Mouse (Mus musculus): ENCODE measurements around the gene Blnk.

DNA sequence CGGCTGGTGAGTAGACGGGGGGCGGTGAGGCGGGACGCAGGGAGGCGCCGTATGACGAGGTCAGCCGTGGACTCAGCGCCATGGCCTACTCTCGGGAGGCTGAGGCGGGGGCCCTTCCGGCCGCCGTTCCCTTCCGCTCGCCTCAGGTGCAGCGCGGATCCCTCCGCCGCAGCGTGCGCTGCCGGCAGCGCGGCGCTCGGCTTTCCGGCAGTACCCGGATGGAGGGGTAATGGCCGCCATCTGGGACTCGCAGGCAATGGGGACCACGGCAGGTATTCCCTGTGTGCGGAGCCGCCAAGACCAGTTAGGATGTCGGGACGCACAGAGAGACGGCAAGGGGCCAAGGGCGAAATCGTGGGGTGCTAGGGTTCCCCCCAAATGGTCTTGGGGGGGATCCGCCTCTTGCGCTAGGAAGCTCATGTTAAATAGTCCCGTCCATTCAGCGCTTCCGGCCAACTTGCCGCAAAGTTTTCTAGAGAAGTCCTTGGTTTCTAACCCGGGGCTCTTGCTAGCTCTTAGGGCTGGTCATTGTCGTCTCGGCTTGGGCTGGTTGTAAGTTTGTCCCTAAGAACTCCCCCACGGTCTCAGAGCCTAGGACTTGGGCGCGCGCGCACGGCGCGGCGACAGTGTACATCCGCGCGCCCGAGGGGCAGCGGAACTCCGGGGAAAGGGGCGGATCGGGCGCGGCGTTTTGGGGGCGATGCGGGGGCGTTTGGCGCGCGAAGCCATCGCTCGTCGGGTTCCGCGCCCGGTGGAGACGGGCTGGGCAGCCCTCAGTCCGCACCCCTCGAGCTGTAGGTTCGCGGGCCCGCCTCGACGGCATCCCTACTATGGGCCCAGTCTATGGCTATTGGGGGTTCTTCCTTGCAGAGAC lies 99.6 kb downstream of the Blnk start, which contains the start of gene Zfp518a:
- TF ChIP-seq EP300 (IDR thresholded peaks at IDR 0.05; ENCODE audit: low read depth): no peak
- TF ChIP-seq CTCF (IDR thresholded peaks at IDR 0.05; ENCODE audit: low read depth): no peak
